Mouse (Mus musculus) C2C12 (cell line): ENCODE measurements around the gene Cks1b. TPM values are rescaled to one million over a fixed set of nuclear protein-coding genes. Genes with fewer than 3 reads are reported as not detected.

Source experiments
- H3K27me3 ChIP-seq: one replicate; pipeline ENCODE4 v1.6.1; 2011; ENCODE audit not compliant: control insufficient read depth, insufficient read depth, insufficient read length
- H3K36me3 ChIP-seq: one replicate; pipeline ENCODE4 v1.6.1; 2011; ENCODE audit not compliant: control insufficient read depth, insufficient read depth
- H3K4me3 ChIP-seq: one replicate; pipeline ENCODE4 v1.5.1; 2011; ENCODE audit warnings: mild to moderate bottlenecking, control low read depth; ENCODE audit not compliant: poor library complexity, insufficient read depth, severe bottlenecking
- H3K79me2 ChIP-seq: one replicate; pipeline ENCODE4 v1.6.1; 2011; ENCODE audit not compliant: control insufficient read depth, insufficient read depth
- H3K79me3 ChIP-seq: one replicate; pipeline ENCODE4 v1.6.1; 2011; ENCODE audit warnings: low read depth, control low read depth
- H3ac ChIP-seq: one replicate; pipeline ENCODE3; 2011; ENCODE audit warnings: low read depth; ENCODE audit not compliant: control insufficient read depth, insufficient read length
- CEBPB ChIP-seq: IDR thresholded peaks from one replicate; pipeline ENCODE4 v1.6.1; 2011; ENCODE audit warnings: low read depth, mild to moderate bottlenecking, control low read depth, moderate library complexity
- CTCF ChIP-seq: IDR thresholded peaks from one replicate; pipeline ENCODE4 v1.5.1; 2011; ENCODE audit not compliant: control insufficient read depth, insufficient read depth, insufficient read length
- FOSL1 ChIP-seq: IDR thresholded peaks from one replicate; pipeline ENCODE4 v1.8.0; 2011; ENCODE audit warnings: mild to moderate bottlenecking, low read length; ENCODE audit not compliant: poor library complexity, insufficient read depth, severe bottlenecking
- MAX ChIP-seq: IDR thresholded peaks from one replicate; pipeline ENCODE4 v1.6.1; 2011; ENCODE audit warnings: mild to moderate bottlenecking, control low read depth
- MYOD1 ChIP-seq: IDR thresholded peaks from one replicate; pipeline ENCODE4 v1.6.1; 2011; ENCODE audit warnings: low read depth; ENCODE audit not compliant: control insufficient read depth, insufficient read length
- MYOG ChIP-seq: IDR thresholded peaks from one replicate; pipeline ENCODE4 v1.6.1; 2011; ENCODE audit not compliant: control insufficient read depth, insufficient read length; ENCODE audit errors: extremely low read depth
- USF1 ChIP-seq: IDR thresholded peaks from one replicate; pipeline ENCODE4 v1.6.1; 2011; ENCODE audit warnings: low read depth, mild to moderate bottlenecking, control low read depth, moderate library complexity
- polyA plus RNA-seq: library from polyadenylated mRNA; unstranded; fragments of >200 nt; fragmentation: generic; extraction: Trizol; gene quantifications from one replicate; pipeline ENCODE4 v1.2.1, GENCODE M21; 2012; ENCODE audit warnings: missing spikeins

Gene Cks1b
- polyA plus RNA-seq, 1 experiment: 446 TPM

GRCm38 (mm10) chr3:89390111-89390515, 28.1 kb downstream of the Cks1b start:
- Histone ChIP-seq H3K79me2 (peaks cover 60% of the 10 kb centered on the region), H3K36me3 (no peaks in the 10 kb centered on the region), H3K79me3 (peaks cover 2% of the 10 kb centered on the region), H3ac (no peak overlapping the region), H3K27me3 (no peaks in the 10 kb centered on the region), H3K4me3 (no peak overlapping the region)
- TF ChIP-seq FOSL1: no peak
- no peak for TF ChIP-seq CTCF
- TF ChIP-seq MYOD1: no peak
- TF ChIP-seq USF1: no peak
- TF ChIP-seq MYOG: no peak
- TF ChIP-seq CEBPB: no peak
- TF ChIP-seq MAX: no peak

DNA sequence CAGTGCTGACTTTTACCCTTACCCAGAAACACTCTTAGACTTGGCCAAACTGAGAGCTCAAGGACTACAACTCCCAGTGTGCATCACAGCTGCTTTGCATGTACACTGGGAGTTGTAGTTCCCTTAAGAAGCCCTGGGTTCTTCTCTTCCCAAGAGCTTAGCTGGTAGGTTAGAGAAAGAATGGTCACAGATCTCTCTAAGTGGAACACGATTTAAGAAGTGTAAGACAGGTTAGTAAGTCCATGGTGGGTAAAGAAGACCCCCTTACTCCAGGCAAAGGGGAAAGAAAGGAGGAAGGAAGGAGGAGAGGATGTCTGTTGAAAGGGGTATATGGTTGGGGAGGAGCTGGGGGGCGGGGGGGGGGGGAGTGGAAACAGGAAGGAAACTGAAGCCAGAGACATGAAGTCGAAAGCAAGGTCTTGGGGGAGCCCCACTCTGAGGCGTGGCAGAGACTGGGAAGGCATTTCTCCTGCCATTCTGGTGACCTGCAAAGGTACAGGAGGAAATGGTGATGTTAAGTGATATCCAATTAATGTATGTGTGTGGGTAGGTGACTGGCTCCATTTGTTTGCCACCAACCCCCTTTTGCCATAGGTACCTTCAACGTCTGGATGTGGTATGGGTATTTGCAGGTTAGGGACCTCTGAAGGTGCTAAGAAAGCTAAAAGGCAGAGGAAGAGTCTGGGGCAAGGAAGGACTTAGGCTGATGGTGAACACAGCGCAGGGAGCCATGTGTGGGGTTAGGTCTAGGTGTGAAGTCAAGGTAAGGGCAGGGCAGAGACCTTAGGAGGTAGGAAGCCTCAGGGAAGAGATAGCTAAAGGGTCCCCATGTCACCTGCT, 29.1 kb downstream of the Cks1b start:
- Histone ChIP-seq H3K4me3 (no peak overlapping the region), H3K27me3 (no peaks in the 10 kb centered on the region), H3K79me2 (peaks cover 66% of the 10 kb centered on the region), H3K36me3 (no peaks in the 10 kb centered on the region), H3ac (no peak overlapping the region), H3K79me3 (peaks cover 4% of the 10 kb centered on the region)
- no peak for TF ChIP-seq MYOD1

DNA sequence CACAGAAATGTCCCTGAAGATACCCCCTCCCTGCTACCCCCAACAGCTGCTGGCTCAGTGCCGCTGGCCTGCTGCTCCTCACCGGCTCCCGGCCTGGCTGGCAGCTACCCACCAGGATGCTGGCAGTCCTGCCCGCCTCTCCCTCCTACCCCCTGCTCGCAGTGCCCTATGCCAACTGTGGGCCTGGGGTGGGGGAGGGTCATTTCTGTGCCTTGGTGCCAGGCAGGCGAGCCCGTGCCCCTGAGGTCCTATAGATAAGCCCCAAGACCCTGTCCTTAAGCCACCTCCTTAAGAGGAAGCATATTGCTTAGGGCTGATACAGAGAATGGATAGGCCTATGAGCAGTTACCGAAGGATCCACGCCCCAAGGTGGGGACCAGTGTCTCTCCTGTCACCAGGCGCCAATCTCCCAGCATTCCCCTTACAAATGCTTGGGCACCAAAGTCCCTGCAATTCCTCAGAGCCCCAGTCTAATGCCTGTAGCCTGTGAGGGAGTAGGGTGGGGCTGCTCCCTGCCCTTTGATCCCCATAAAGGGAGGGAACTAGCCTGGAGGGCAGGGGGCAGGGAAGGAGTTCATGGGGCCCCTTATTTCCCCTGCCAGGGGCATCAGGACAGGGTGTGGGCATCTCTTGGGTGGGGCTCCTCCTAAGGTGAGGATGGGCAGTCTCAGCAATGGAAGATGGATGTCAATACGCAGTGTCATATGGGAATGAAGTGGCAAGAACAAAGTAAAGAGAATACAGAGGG, 29.9 kb downstream of the Cks1b start:
- TF ChIP-seq MYOD1 (no peak), CEBPB (no peak)
- Histone ChIP-seq H3K27me3 (no peaks in the 10 kb centered on the region), H3K79me3 (peaks cover 4% of the 10 kb centered on the region), H3K36me3 (no peaks in the 10 kb centered on the region), H3K4me3 (no peak overlapping the region), H3ac (no peak overlapping the region), H3K79me2 (peaks cover 74% of the 10 kb centered on the region)

GRCm38 (mm10) chr3:89387632-89388031, 30.6 kb downstream of the Cks1b start:
- H3ac ChIP-seq: no peak overlapping the region
- peaks cover 75% of the 10 kb centered on the region for H3K79me2 ChIP-seq
- no peak overlapping the region for H3K4me3 ChIP-seq
- no peaks in the 10 kb centered on the region for H3K27me3 ChIP-seq
- TF ChIP-seq MYOD1 (no peak), USF1 (no peak), MYOG (no peak), CEBPB (no peak), MAX (no peak), CTCF (no peak), FOSL1 (no peak)
- H3K79me3 ChIP-seq: peaks cover 4% of the 10 kb centered on the region
- H3K36me3 ChIP-seq: no peaks in the 10 kb centered on the region

GRCm38 (mm10) chr3:89386438-89387420, 31.5 kb downstream of the Cks1b start:
- Histone ChIP-seq H3K79me3 (peaks cover 4% of the 10 kb centered on the region), H3K36me3 (no peaks in the 10 kb centered on the region), H3ac (no peak overlapping the region), H3K4me3 (no peak overlapping the region), H3K27me3 (no peaks in the 10 kb centered on the region), H3K79me2 (peaks cover 67% of the 10 kb centered on the region)
- TF ChIP-seq CTCF (no peak), FOSL1 (no peak), MAX (no peak), CEBPB (no peak), MYOD1 (no peak), USF1 (no peak), MYOG (no peak)
